Mouse (Mus musculus) thymus, adult 2 months (tissue): ENCODE results near the gene Arid3c.

Source experiments
- CTCF ChIP-seq: fragments of 200-500 bp; IDR thresholded peaks from 2 replicates; pipeline ENCODE4 v1.5.1; 2012; ENCODE audit warnings: mild to moderate bottlenecking, control low read depth, low read length, moderate library complexity, borderline replicate concordance; ENCODE audit not compliant: control insufficient read depth, poor library complexity, insufficient read depth; ENCODE audit errors: extremely low read depth
- POLR2A ChIP-seq: fragments of 200-500 bp; IDR thresholded peaks from 2 replicates; pipeline ENCODE4 v1.6.1; 2012; ENCODE audit warnings: mild to moderate bottlenecking, low read length, control low read depth, moderate library complexity; ENCODE audit not compliant: control insufficient read depth, poor library complexity, insufficient read depth; ENCODE audit errors: extremely low read depth

DNA sequence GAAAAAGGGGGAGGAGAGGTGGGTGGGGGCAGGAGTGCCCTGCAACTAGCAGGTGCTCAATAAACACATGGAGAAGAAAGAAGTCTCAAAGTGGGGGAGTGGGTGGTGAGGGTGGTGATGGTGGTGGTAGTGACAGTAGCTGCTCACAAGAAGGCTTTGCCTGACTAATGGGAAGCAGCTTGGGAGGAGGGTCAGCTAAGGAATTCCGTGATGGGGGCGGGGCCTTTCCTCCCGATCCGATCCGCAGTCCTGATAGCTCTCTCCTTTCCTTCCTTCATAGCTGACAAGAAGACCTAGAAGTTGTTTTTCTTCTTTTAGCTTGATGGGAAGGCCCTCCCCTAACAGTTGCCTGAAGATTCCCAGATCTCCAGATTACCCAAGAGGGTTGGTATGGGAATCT lies 26.3 kb downstream of the Arid3c start:
- no peak for TF ChIP-seq POLR2A
- no peak for TF ChIP-seq CTCF
